Mouse (Mus musculus) embryo, embryonic 11.5 days (tissue): Measurements from ENCODE around the gene Rpn2.

Experiments
- DNase-seq: peaks from one replicate; pipeline ENCODE4 v3.0.0-alpha.2; 2012; ENCODE audit warnings: low read depth, low spot score

Rpn2 gene

GRCm38 (mm10) chr2:157278717-157279415 lies at the start of gene Rpn2:
Gene Rpn2, plus strand, starts transcription at chr2:157279017.
- DNase-seq = peak; percentile 89

DNA sequence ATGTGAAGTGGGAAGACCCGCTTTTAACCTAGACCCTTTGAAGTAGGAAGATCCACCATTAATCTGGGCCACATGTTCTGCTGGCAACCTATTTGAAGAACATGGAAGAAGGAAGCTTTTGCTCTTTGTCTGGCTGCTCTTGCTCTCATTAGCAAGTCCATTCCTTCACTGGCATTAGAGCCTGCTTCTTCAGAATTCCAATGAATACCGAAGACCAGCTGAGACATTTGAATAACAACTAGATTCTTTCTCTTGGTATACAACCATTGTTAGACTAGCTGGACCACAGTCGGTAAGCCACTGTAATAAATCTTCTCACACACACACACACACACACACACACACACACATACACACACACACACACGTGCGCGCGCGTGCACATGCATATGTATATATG lies 42.9 kb upstream of the Rpn2 start:
- no peak for DNase-seq

- no peak for DNase-seq
These were observed 33.8 kb upstream of the Rpn2 start for GRCm38 (mm10) chr2:157245001-157245400.

- no peak for DNase-seq
These were observed 33.2 kb upstream of the Rpn2 start for GRCm38 (mm10) chr2:157245603-157246002.

- DNase-seq = no peak
These were observed 30.7 kb upstream of the Rpn2 start for GRCm38 (mm10) chr2:157248111-157248510.

GRCm38 (mm10) chr2:157259720-157260119 lies 19.1 kb upstream of the Rpn2 start:
- DNase-seq = peak; percentile 26

DNA sequence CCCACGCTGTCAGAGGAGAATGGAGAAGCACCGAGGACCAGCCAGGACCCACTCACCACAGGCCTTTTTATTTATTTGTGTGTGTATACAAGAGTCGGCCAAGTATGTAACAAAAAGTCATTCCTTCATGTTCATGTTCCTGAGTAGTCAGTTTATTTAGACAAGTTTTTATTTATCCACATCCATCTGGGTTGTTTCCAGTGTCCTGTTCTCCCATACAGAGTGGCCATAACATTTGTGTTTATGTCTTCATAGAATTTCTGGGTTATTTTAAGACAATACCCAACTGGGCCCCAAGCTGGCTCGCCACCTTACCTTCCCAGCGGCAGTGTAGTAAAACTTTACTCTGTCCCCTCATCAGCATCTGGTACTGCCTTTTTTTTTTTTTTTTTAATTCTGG lies 16.9 kb upstream of the Rpn2 start:
- DNase-seq = no peak

- DNase-seq = no peak
These were observed 16.3 kb upstream of the Rpn2 start for GRCm38 (mm10) chr2:157262506-157262905.

DNA sequence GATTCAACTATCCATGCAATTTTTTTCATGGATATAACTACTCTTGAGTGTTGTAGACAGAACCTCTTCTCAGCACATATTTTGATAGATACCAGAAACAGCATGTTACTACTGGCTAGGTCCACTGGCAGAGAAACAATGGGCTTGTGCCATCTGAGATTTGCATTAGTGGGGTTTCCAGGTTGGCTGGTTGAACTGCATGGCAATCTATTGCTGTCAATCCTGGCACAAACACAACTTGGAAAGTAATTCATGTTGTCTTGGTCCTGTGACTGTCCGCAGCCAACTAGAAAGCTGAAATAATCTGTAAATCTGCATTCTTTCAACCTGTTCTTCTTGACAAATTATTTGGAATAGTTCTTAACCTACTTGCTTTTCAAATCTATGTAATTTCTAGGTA lies 15.7 kb upstream of the Rpn2 start:
- no peak for DNase-seq

GRCm38 (mm10) chr2:157263832-157264231 lies 15.0 kb upstream of the Rpn2 start:
- DNase-seq = no peak

GRCm38 (mm10) chr2:157279416-157279800 lies 591 bp downstream of the Rpn2 start, which contains the start of gene Mroh8:
Gene Mroh8, minus strand, starts transcription at chr2:157279549.
- DNase-seq = peak; percentile 36

DNA sequence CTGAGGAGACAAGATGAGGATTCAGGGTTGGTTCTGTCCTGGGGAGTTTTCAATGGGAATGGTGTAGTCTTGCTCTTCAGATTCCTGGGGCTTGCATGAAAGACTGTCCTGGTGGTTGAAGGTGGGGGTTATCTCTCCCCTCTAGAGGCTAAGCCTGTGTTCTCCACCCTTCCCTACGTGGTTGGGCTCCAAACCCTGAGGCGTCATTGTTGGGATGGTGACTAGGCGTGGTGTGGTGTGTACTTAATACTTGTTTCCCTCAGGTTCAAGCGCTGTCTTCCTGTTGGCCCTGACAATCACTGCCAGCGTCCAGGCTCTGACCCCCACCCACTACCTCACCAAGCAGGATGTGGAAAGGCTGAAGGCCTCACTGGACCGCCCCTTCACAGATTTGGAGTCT lies 4.5 kb downstream of the Rpn2 start:
- DNase-seq = no peak

- DNase-seq = peak; percentile 47
These were observed 8.7 kb downstream of the Rpn2 start for GRCm38 (mm10) chr2:157287542-157287941.

- DNase-seq = no peak
These were observed 10.2 kb downstream of the Rpn2 start for GRCm38 (mm10) chr2:157288996-157289395.

DNA sequence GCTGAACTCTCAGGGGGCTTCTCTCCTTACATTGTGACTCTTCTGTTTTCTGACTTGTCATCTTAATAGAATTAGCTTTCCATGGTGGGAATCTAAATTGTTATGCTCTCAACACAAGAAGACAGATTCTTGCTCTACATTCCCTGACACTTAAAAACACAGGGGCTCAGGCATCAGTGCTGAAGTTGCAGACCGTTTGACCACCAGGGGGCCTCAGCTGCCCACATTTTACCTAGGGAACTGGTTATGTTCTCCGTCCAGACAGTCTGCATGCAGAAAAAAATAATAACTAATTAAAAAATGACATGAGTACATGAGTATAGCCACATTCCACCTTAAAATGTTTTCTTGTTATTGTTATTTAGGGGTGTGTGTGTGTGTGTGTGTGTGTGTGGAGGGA lies 13.3 kb downstream of the Rpn2 start:
- peak; percentile 46 for DNase-seq

DNA sequence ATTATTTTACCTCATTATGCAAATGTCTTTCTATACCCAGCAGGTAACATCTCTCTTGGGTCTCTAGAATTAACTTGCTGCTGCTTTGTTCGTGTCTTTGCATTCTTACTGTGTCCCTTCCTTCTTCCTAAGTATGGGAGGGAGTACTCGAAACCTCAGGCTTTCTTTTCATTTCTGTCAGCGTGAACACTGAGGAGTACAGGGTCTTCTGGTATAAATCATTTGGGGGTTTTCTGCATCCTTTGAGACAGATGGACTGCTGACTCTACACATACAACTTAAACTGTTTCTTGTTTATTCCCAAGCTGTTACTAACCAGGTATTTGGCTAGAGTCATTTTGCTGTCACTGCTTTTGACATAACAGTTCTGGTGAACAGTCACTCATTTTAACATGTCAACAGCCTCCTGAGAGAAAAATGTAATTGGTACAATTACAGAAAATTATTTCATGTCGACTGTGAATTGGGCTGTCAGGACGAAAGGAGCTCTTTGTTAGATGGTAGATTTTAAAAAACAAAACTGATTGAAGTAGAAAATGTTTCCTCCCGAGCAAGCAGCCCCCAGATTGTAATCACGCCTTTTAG lies 17.4 kb downstream of the Rpn2 start:
- DNase-seq = no peak

- no peak for DNase-seq
These were observed 21.2 kb downstream of the Rpn2 start for GRCm38 (mm10) chr2:157300051-157300450.

- DNase-seq = no peak
These were observed 24.3 kb downstream of the Rpn2 start for GRCm38 (mm10) chr2:157303096-157303495.

DNA sequence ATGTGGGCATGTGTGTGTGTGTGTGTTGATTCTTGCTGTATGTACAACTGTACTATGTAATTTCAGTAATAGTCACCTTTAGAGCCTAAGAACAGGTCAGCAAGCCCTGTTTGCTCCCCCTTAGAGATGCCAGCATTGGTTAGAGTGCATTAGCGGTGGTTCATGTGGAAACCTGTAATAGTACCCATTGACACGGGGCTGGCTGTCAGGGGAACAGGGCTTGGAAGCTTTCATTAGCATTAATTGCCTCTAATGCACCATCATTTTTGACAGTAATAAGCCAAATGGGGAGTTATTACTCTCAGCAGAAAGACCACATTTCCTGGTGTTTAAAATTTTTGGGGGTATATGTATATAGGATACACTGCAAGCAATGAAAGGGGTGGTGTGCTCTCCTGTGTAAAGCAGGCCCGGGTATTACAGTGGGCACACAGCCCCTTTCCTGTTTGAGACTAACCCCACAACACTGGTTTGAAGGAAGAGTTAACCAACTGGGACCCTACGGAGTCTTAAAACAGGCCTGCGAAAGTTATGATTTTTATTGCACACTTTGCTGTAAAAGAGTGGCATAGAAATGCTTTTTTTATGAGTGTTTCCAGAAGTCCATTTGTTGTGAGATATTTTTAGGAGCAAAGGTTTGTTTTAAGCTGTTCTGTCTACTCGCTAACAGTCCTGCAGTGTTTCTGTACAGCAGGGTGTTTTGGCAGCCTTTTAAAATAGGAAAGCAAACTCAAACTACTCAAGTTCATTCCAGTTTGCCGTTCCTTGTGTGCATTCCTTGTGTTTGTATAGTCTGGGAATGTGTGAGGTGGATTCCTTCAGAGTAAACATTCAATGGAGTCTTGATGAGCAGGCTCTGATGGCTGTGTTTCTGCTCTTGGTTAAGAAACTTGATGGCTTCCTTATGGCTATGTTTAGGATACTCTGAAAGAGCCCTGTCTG lies 27.5 kb downstream of the Rpn2 start:
- no peak for DNase-seq

DNA sequence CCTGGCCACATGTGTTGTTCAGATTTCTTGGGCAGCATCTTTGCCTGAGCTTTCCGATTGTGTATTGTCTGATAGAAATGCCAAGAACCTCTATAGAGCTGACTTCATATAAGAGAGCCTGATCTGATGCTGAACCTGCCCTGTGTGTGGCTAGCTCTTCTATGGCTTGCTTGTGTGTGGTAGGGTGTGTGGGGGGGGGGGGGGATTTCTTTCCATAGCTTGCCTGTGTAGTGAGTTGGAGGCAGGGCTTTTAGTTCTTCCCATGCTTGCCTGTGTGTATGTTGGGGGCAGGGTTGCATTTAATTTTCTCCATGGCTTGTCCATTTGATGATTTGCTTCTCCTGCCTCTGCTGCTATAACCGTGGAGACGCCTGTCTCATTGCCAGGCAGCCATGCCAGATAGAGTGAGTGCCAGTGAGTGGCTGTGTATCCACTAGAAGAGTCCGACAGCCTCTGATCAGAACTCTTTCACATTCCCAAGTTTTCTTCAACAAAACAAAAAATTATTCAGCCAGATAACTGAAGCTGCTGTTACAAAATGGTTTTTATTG lies 29.0 kb downstream of the Rpn2 start:
- DNase-seq = no peak

- DNase-seq = no peak
These were observed 29.6 kb downstream of the Rpn2 start for GRCm38 (mm10) chr2:157308273-157308917.

GRCm38 (mm10) chr2:157309611-157310010 lies 30.8 kb downstream of the Rpn2 start:
- DNase-seq = no peak
